Mouse (Mus musculus) layer of hippocampus, adult 8-10 months (tissue): ENCODE measurements around the gene Esd. TPM values are rescaled to one million over a fixed set of nuclear protein-coding genes. Genes with fewer than 3 reads are reported as not detected.

Source experiments
- DNase-seq, 2 experiments: peaks; one replicate each; pipeline ENCODE4 v3.0.0; 2022; ENCODE audit warnings: low spot score in 2 of 2
- total RNA-seq, 4 experiments: library from RNA; stranded (reverse); gene quantifications; 2 replicates each; pipeline ENCODE4 v1.2.4; 2022

Esd gene
- total RNA-seq, result 100 to 1,000 TPM in 1 of 4 experiments, 10 to 100 TPM in 3; 83.6 to 104 (median 86.3) TPM

GRCm38 (mm10) chr14:74732079-74732783 is at the start of gene Esd:
Esd (plus strand) TSS chr14:74732297.
- peak; percentile 80 to 85 for DNase-seq

DNA sequence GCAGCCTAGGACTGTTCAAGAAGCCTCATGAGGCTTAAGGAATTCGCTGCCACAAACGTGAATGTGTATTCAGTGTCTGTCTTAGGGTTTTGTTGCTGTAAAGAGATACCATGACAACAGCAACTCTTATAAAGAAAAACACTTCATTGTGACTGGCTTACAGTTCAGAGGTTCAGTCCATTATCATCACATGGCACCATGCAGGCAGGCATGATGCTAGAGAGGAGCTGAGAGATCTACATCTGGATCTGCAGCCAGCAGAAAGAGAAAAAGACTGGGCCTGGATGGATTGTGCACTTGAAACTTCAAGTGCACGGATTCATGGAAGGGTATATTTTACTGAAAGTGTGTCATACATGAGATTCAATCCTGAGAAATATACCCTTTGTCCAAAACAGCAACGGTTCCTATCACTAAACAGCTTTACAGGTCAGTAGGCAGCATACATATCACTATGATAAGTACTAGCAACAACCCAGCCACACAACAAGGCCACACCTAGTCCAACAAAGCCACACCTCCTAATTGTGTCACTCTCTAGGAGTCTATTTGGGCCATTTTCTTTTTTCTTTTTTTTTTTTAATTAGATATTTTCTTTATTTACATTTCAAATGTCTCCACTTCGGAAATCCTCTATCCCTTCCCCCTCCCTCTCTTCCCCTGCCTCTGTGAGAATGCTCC is 47.7 kb upstream of the Esd start:
- DNase-seq, result no peak

DNA sequence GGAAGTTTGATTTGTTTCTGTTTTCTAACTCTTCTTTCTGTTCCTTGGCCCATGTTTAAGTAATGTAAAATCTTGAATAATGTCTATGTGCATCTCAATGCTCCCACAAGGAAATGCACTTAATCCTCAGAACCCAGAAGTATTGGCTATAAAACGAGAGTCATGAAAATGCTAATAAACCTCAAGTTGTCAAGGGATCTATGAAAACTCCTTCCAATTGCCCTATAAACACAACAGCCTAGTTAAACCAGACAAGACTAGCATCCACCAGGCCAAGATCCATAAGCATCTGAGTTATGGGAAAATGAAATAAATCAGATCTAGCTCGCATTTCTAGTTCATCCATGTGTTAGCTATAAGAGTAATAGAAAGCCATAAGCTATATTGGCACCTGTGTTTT is 40.1 kb upstream of the Esd start:
- no peak for DNase-seq

DNA sequence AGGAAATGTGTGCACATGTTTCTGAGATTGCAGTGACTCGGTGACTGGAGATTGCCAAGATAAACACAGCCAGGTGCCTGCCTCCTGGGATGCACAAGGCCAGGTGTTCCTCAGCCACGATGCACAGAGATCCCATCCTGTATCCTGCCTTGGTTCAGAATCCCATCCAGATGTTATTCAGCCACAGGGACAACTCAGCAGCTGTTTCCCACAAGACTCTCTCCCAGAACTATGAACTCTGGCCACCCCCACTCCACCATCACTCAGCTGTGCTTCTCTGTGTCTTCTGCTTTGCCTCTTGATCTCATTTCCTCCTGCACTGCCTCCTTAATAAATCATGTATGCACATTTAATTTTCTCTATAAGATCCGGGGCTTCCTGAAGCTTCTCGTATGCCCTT is 35.3 kb upstream of the Esd start:
- no peak for DNase-seq

GRCm38 (mm10) chr14:74697432-74697831 is 34.7 kb upstream of the Esd start:
- DNase-seq, result no peak

DNA sequence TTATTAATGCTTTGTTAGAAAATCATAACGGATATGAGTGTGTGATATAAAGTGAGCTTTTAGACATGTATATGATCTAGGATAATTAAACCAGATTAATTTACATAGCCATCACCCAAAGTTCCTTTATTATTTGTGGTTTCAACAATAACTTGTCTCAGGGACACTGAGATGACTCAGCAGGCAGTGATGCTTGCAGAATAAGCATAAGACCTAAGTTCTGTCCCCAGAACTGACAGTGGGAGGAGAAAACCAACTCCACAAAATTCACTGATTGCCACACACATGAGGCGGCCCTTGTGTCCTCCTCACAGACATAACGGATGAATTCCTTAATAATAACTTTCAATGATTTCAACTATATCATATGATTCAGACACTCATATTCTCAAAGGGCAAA is 32.9 kb upstream of the Esd start:
- DNase-seq, result no peak

DNA sequence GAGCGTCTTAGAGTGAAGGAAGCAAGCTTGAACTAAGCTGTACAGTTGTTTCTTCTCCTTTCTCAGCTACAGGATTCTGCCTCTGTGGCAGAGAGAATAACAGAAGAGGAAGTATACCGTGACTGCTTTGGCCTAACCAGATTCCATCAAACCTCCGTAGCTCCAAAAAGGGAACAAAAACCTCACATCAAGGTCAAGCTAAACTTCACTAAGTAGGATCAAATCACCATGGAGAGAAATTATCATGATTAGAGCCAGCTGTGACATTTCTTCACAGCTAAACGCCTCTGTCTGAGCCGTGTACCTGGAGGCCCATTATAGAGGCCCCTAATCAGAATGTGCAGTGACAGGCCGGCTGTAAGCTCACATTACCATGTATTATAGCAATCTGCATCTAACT is 28.2 kb upstream of the Esd start:
- DNase-seq, result no peak

DNA sequence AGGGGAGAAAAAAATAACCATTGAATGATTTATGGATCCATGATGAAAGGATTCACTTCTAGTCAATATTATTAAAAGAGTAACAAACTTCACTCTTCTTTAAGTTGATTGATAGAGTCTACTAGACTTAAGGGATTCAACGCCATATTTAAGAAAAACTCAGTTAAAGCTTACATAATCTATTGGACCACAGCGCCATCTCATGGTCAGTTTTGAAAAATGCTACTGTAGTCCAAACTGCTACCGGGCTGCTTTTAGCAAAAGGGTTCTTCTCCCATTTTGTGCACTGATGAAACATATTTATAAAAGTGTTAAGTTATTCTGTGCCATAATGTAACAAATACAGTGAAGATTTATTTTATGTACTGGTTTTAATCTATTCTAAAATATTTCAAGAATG is 23.0 kb upstream of the Esd start:
- peak in 1 of 2 experiments; percentile 45 for DNase-seq

GRCm38 (mm10) chr14:74723541-74723940 is 8.6 kb upstream of the Esd start:
- no peak for DNase-seq

DNA sequence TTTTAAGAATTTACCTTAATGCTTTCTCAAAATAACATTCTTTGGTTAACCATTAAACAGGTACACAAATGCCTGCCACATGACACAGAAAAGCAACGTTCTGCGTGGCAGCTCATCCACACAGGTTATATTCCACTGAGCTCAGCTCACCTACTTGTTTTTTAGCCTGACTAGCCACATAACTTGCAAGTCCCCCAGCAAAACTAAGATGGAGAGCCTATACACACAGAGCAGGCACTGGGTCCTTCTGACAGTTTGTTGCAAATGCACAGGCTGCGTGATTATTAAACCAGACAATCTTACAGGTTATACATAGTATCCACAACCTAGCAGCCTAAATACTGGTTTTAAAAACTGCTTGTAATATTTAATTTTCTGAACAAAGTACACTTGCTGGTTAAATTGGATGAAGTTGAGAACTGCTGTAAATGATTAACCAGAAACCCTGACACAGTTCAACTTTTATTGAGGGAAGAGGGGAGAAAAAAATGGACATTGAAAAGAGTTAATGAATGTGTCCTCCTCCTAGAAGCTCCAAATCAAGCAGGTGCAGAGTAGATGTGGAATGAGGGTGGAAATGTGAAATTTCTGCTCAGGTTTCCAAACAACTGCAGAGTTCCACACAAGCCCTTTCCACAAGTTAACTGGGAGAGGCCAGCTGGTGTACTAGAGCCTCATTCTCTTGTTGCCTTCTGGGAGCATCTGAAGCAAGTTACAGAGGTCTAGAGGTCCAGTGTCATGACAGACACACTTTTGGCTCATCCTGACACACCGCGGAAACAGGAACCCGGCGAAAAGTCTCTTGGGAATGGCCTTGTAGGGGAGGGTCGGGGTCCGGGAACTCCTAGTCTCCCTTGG is 647 bp upstream of the Esd start:
- DNase-seq, result no peak

- no peak for DNase-seq
Measured at GRCm38 (mm10) chr14:74733397-74733796, 1.3 kb downstream of the Esd start.

GRCm38 (mm10) chr14:74735471-74735870 is 3.4 kb downstream of the Esd start:
- no peak for DNase-seq

- DNase-seq, result no peak
Measured at GRCm38 (mm10) chr14:74736850-74737249, 4.8 kb downstream of the Esd start.

DNA sequence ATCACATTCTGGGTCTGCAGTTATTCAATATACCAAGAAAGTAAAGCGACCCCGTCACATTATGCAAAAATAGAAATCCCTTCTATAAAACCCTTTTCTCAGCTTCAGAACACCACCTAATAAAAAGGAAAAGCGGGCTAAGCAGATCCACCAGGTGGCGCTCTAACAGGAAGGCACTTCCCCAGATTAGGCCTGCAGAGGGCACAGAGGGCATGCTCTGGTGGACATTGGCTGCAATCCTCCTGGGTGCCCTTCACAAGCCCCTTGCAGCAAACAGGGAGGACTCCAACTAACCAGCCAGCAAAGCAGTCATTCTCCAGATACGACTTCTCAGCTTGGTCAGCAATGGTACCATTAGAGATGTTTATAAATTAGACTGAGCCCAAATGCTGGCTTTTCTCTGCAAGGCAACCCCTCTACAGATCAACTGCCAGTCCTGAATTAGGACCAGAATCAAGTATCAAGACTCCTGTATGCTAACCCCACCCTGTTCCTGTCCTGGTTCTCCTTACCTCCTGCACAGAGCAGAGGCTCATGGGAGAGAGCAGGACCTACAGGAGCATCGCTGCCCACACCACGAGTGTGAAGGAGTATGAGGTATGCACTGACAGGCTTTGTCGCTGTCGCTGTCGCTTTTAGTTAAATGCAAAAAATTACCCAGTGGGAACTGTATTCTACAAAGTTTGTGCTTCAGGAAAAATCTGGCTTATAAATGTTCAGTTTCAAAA is 32.3 kb downstream of the Esd start:
- DNase-seq, result peak; percentile 26 to 61

- DNase-seq, result no peak
Measured at GRCm38 (mm10) chr14:74767892-74768291, 35.8 kb downstream of the Esd start.

- no peak for DNase-seq
Measured at GRCm38 (mm10) chr14:74774046-74774619, 42.0 kb downstream of the Esd start.

DNA sequence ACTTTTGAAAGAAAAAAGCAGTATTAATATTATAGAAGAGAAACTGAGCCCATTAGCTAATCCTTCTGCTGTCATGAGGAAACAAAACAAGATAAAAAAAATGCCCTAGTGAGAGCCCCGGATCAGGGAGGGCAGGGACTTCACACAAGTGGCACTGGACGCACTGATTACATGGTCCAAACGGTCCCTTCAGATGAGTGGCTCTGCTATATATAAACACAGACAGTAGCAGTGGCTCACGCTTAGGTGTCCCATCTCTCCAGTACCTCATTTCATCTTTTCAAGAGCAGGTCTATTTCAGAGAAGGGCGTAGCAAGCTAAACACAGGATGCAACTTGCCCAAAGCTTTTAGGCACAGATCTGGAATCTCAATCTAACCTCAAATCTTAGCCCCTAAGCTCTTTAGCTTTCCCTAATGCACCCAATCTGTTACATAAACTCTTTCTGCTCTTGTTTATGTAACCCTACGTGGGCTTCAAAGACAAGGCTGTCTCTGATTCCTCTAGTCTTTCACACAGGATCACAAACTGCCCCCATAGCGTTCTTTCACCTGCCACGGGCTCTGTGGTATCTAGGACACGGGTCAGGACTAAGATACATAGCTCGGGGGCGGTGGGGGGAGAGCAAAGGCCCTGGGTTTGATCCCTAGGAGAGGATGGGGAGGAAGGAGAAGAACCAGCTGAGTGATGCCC is 52.3 kb downstream of the Esd start:
- no peak for DNase-seq

DNA sequence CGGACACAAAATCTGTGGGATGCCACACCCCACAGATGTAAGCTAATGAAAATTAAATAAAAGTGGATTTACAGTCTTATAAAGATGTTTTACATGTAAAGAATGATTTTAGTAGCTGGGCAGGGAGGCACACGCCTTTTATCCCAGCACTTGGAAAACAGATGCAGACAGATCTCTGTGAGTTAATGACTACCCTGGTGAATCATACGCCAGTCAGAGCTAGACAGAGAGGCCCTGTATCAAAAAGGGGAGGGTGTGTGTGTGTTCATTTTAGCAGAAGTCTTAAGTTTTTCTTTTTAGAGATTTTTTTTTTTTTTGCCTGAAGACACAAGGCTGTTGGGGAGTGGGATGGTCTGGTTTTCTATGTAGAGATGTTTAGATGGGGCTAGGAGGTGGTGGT is 55.6 kb downstream of the Esd start:
- DNase-seq, result no peak

GRCm38 (mm10) chr14:74788766-74789165 is 56.7 kb downstream of the Esd start:
- no peak for DNase-seq

DNA sequence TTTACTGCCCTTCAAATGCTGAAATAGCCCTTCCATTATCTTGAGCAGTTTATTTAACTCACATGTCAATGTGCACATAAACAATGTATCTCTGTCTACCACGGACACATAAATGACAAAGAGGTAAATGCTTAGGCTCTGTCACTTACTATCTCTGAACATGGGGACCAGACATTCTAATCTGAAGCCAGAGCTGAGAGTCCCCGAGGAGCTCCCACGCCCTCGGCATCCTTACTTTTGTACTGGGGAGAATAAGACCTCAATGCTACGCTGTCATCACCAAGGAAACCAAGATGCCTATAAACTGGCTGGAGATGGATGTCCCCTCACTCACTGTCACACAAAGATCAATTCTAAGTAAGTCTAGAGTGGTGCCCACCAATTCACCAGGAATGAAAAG is 58.4 kb downstream of the Esd start:
- DNase-seq, result no peak

DNA sequence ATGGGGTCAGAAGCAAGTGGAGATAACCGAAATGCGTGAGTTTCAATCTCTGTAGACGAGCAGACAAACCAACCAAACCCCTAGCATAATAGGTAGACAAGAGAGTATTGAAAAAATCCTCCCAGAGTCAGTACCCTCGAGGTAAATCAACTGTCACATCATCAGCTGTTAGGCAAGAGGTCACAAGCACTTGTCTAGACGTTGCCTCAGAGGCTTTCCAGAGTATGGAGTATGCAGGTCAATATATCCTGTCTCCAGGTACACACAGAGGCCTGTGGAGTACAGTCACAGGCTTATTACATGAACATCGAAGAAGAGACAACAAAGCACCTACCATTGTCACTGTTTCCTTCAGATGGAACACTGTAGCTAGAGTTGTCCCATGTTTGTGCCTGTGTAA is 60.7 kb downstream of the Esd start:
- no peak for DNase-seq
